Mouse (Mus musculus) C2C12 (cell line): ENCODE results near the gene Exoc5. TPM values are rescaled to one million over a fixed set of nuclear protein-coding genes. Genes with fewer than 3 reads are reported as not detected.

Experiments
- H3K27me3 ChIP-seq: one replicate; pipeline ENCODE4 v1.6.1; 2011; ENCODE audit not compliant: control insufficient read depth, insufficient read depth, insufficient read length
- H3K36me3 ChIP-seq: one replicate; pipeline ENCODE4 v1.6.1; 2011; ENCODE audit not compliant: control insufficient read depth, insufficient read depth
- H3K4me3 ChIP-seq: one replicate; pipeline ENCODE4 v1.5.1; 2011; ENCODE audit warnings: mild to moderate bottlenecking, control low read depth; ENCODE audit not compliant: poor library complexity, insufficient read depth, severe bottlenecking
- H3K79me2 ChIP-seq: one replicate; pipeline ENCODE4 v1.6.1; 2011; ENCODE audit not compliant: control insufficient read depth, insufficient read depth
- H3K79me3 ChIP-seq: one replicate; pipeline ENCODE4 v1.6.1; 2011; ENCODE audit warnings: low read depth, control low read depth
- H3ac ChIP-seq: one replicate; pipeline ENCODE3; 2011; ENCODE audit warnings: low read depth; ENCODE audit not compliant: control insufficient read depth, insufficient read length
- CEBPB ChIP-seq: IDR thresholded peaks from one replicate; pipeline ENCODE4 v1.6.1; 2011; ENCODE audit warnings: low read depth, mild to moderate bottlenecking, control low read depth, moderate library complexity
- CTCF ChIP-seq: IDR thresholded peaks from one replicate; pipeline ENCODE4 v1.5.1; 2011; ENCODE audit not compliant: control insufficient read depth, insufficient read depth, insufficient read length
- FOSL1 ChIP-seq: IDR thresholded peaks from one replicate; pipeline ENCODE4 v1.8.0; 2011; ENCODE audit warnings: mild to moderate bottlenecking, low read length; ENCODE audit not compliant: poor library complexity, insufficient read depth, severe bottlenecking
- MAX ChIP-seq: IDR thresholded peaks from one replicate; pipeline ENCODE4 v1.6.1; 2011; ENCODE audit warnings: mild to moderate bottlenecking, control low read depth
- MYOD1 ChIP-seq: IDR thresholded peaks from one replicate; pipeline ENCODE4 v1.6.1; 2011; ENCODE audit warnings: low read depth; ENCODE audit not compliant: control insufficient read depth, insufficient read length
- MYOG ChIP-seq: IDR thresholded peaks from one replicate; pipeline ENCODE4 v1.6.1; 2011; ENCODE audit not compliant: control insufficient read depth, insufficient read length; ENCODE audit errors: extremely low read depth
- USF1 ChIP-seq: IDR thresholded peaks from one replicate; pipeline ENCODE4 v1.6.1; 2011; ENCODE audit warnings: low read depth, mild to moderate bottlenecking, control low read depth, moderate library complexity
- polyA plus RNA-seq: library from polyadenylated mRNA; unstranded; fragments of >200 nt; fragmentation: generic; extraction: Trizol; gene quantifications from one replicate; pipeline ENCODE4 v1.2.1, GENCODE M21; 2012; ENCODE audit warnings: missing spikeins

Exoc5 gene
- polyA plus RNA-seq, 1 experiment, result 12.9 TPM

DNA sequence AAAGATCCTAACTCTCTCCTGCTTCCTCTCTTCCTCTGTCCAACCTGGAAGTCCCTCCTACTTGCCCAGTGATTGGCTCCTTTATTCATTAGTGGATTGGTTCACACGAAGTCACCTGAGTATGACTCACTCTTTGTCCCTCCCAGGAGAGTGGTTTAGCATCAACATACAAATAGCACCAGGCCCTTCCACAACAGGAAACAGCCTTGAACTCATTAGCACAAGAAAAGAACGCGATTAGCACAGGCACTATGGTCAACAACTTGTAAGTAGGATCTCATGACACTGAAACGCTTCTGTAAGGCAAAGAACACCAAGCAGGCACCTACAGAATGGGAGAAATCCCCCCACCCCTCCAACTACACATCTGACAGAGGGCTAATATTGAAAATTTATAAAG lies 67.7 kb downstream of the Exoc5 start:
- Histone ChIP-seq H3K79me2 (no peaks in the 10 kb centered on the region), H3ac (no peak overlapping the region), H3K27me3 (no peaks in the 10 kb centered on the region), H3K36me3 (no peaks in the 10 kb centered on the region), H3K79me3 (no peaks in the 10 kb centered on the region), H3K4me3 (no peak overlapping the region)
- TF ChIP-seq MAX (no peak), MYOD1 (no peak), CEBPB (no peak), FOSL1 (no peak), MYOG (no peak), USF1 (no peak), CTCF (no peak)

DNA sequence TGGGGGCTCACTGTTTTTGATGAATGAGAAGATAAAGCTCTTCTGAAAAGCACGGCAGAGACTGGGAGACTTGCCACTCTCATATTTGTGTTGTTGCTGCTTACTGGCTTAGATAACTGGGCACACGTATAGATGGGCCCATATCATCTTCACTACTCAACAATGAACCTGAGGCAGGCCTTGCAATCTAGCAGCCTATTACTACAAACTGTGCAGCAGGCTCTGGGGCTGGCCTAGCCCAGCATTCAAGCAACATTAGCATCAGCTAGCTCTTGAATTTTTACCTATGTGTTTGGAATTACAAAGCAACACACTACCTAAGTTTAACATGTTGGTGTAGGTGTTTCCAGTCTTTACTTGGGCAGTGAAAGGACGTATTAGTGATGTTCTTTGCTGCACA lies 72.6 kb downstream of the Exoc5 start:
- H3K4me3 ChIP-seq, result no peak overlapping the region
- H3K79me3 ChIP-seq, result no peaks in the 10 kb centered on the region
- TF ChIP-seq MAX (no peak), MYOD1 (no peak), FOSL1 (no peak), CEBPB (no peak), CTCF (no peak)
- no peak overlapping the region for H3ac ChIP-seq
- no peaks in the 10 kb centered on the region for H3K36me3 ChIP-seq
- H3K27me3 ChIP-seq, result no peaks in the 10 kb centered on the region
- H3K79me2 ChIP-seq, result no peaks in the 10 kb centered on the region

DNA sequence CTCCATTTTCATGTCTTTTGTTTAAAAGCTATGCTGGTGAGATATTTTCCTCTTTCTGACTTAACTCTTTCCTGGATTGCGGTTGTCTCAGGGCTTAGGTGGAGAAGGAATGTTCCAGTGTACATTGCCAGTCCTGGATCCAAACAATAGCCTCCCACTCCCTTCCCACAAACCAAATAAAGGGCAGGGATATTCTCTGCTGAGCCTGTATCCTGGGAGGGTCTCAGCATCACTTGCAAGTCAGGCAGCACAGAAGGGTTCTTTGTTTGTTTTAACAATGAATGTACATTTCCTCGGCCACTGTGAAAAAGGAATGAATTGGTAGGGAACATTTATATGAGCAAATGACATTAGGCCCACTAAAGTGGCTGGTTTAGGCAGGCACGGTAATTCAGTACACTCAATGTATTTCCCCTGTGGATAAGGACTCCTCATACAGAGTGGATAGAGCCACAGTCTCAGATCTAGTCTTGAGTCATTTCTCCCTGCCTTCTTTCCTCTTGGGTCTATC lies 74.3 kb downstream of the Exoc5 start:
- Histone ChIP-seq H3ac (no peak overlapping the region), H3K4me3 (no peak overlapping the region), H3K36me3 (no peaks in the 10 kb centered on the region), H3K27me3 (no peaks in the 10 kb centered on the region), H3K79me2 (no peaks in the 10 kb centered on the region), H3K79me3 (no peaks in the 10 kb centered on the region)
- TF ChIP-seq MYOG, result no peak
- TF ChIP-seq CEBPB, result no peak
- TF ChIP-seq MYOD1, result no peak
- TF ChIP-seq FOSL1, result no peak
- no peak for TF ChIP-seq MAX
- no peak for TF ChIP-seq USF1
- TF ChIP-seq CTCF, result no peak

DNA sequence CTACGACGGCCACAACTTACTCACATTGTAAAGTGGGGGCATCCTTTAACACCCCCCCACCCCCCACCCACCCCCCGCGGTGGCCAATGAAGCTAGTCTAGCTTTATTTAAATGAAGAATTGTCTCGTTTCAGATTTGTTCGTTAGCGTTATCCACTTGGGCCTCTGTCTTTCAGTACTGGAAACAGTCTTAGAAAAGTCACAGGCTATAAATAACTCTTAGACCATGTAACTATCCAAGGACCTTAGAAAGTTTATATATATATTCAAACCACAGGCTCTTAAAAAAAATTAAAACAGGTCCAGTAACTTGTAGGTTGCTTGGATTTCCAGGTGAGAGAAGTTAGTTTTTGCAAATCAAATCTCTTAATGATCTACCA lies 75.3 kb downstream of the Exoc5 start:
- Histone ChIP-seq H3K79me2 (no peaks in the 10 kb centered on the region), H3K79me3 (no peaks in the 10 kb centered on the region), H3K36me3 (no peaks in the 10 kb centered on the region), H3K4me3 (no peak overlapping the region), H3K27me3 (no peaks in the 10 kb centered on the region), H3ac (no peak overlapping the region)
- TF ChIP-seq MYOG (no peak), USF1 (no peak), CEBPB (no peak), CTCF (no peak), MYOD1 (no peak), FOSL1 (no peak), MAX (no peak)

DNA sequence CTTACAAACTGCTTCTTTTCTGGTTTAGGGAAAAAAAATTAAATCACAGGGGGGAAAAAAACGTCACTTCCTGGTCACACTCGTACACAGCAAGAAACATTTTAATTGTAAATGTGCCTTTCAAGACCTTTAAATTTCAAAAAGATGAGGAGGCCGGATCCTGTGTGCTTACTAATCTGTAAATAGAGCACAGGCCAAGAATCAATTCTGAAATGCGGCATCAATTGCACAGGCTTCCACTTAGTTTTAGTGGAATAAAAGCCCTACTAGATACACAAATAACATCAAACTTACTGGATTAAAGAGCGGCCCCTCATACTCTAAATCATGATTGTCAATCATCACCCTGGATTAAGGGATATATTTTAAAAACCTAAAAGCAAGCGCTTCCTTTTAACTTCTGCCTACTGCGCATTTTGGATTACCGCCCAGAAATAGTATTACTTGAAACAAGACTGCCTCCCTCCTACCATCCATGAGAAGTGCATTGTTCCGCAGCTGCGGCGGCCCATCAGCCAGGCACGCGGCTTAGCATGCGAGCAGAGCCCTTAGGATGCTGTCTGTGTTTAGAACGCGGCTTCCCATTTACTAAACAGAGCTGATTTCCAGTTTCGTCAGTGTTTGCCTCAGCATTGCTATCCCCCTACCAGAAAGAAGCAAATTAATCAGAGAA lies 75.8 kb downstream of the Exoc5 start:
- no peak for TF ChIP-seq MYOD1
- no peak for TF ChIP-seq USF1
- TF ChIP-seq MYOG, result no peak
- no peak for TF ChIP-seq CTCF
- TF ChIP-seq FOSL1, result no peak
- no peak for TF ChIP-seq CEBPB
- TF ChIP-seq MAX, result no peak
- no peaks in the 10 kb centered on the region for H3K27me3 ChIP-seq
- no peak overlapping the region for H3ac ChIP-seq
- no peaks in the 10 kb centered on the region for H3K36me3 ChIP-seq
- no peaks in the 10 kb centered on the region for H3K79me2 ChIP-seq
- no peak overlapping the region for H3K4me3 ChIP-seq
- H3K79me3 ChIP-seq, result no peaks in the 10 kb centered on the region
